Comparison of ENCODE assay signal across 21 mouse cellular contexts in genomic region chr2:165925144-165925543, GRCm38 (mm10). TPM values are rescaled to one million over a fixed set of nuclear protein-coding genes. Genes with fewer than 3 reads are reported as not detected.
A peak's percentile ranks its signal among the peaks of the same experiment; 100 is the strongest.
DNase-seq lines count a peak whose midpoint lies in the region; ATAC-seq lines count a peak whose summit lies in the region.
"Had no signal": no experiment of that assay in that cellular context is flagged by ENCODE, and none has a peak within 500 bp of the region (broad histone marks: within the 10 kb centered on the region; RNA-seq: fewer than 3 reads in every experiment).

No protein-coding gene starts in this region.

- peak overlapping the region; percentile 31 for H3K27ac ChIP-seq in lung, embryonic 16.5 days (ENCODE audit: low read length)
- H3K27ac ChIP-seq: heart, adult 2 months; hindbrain, embryonic 12.5 days had no signal

- no peak overlapping the region for H3K4me2 ChIP-seq in lung, embryonic 16.5 days (ENCODE audit: low read depth, low read length)
- H3K4me2 ChIP-seq: hindbrain, embryonic 12.5 days; liver, embryonic 11.5 days had no signal

- H3K4me1 ChIP-seq in lung, embryonic 16.5 days (replicated peaks; ENCODE audit: control insufficient read depth, insufficient read depth, low read length), result peaks cover 6% of the 10 kb centered on the region

- H3K9ac ChIP-seq in lung, embryonic 16.5 days (ENCODE audit: low read length), result no peak overlapping the region
- H3K9ac ChIP-seq: hindbrain, embryonic 12.5 days had no signal

- H3K9me3 ChIP-seq in lung, embryonic 16.5 days (ENCODE audit: control insufficient read depth, low read length), result peaks cover 3% of the 10 kb centered on the region; the same call in 1 of the 2 replicates
- H3K9me3 ChIP-seq: hindbrain, embryonic 12.5 days had no signal

- WGBS in lung, embryonic 16.5 days, result 28% methylated on average over 3 of the region's 3 CpGs

- ATAC-seq in lung, embryonic 16.5 days (ENCODE audit: low read depth), result no peak
- ATAC-seq: forebrain, embryonic 14.5 days; Patski had no signal

- no peaks in the 10 kb centered on the region for H3K27me3 ChIP-seq in lung, embryonic 16.5 days (ENCODE audit: control insufficient read depth, insufficient read depth, low read depth, low read length)
- H3K27me3 ChIP-seq: hindbrain, embryonic 12.5 days; Patski had no signal

- no peaks in the 10 kb centered on the region for H3K36me3 ChIP-seq in lung, embryonic 16.5 days (ENCODE audit: control insufficient read depth, insufficient read depth, low read length)
- H3K36me3 ChIP-seq: hindbrain, embryonic 12.5 days had no signal

- DNase-seq in adrenal gland, postnatal 36 days, result peak; percentile 24 to 26
- DNase-seq in adrenal gland, postnatal 4 days (ENCODE audit: low spot score in 2 of 2), result no peak
- DNase-seq in lung, adult 18-20 months, result no peak
- peak; percentile 95 for DNase-seq in MN1 (ENCODE audit: low spot score)
- peak; percentile 43 for DNase-seq in naive thymus-derived CD4-positive, alpha-beta T cell, adult 2 months (ENCODE audit: low read depth)
- no peak for DNase-seq in yolk sac, embryonic 10.5 days (ENCODE audit: low spot score)
- DNase-seq in cerebellum, postnatal 4 days (ENCODE audit: low spot score in 2 of 2), result no peak
- DNase-seq: B cell, adult 2 months; cerebellum, adult 11-12 months; cerebellum, postnatal 14 days; gastrocnemius, postnatal 25 days; heart, adult 2 months; kidney, adult 18-20 months; layer of hippocampus, adult 9-11 months; lung, adult 2 months; lung, postnatal 36 days had no signal

- H3K4me3 ChIP-seq in lung, embryonic 16.5 days (ENCODE audit: low read length), result no peak overlapping the region
- H3K4me3 ChIP-seq: heart, adult 2 months; hindbrain, embryonic 12.5 days had no signal

RNA-seq across cellular contexts. Expression of gene Zmynd8, which starts 26.3 kb away (rescaled TPM):
- total RNA-seq in adrenal gland, postnatal 36 days (2021), result 10 to 100 TPM; 47.9 to 53.4 TPM
- total RNA-seq in adrenal gland, postnatal 4 days (2021), result 10 to 100 TPM; 61.4 to 61.9 TPM
- 40.6 and 48.7 TPM in 2 replicates for polyA plus RNA-seq in lung, embryonic 16.5 days (2015; fragmentation: Nextera tagmentation; extraction: Ambion mirVana)

Comparison
In these comparisons a context has a peak if more than half of its experiments do, and no peak if none do; other contexts are left out.
1. DNase-seq: peak in adrenal gland, postnatal 36 days (2 of 2), MN1 (single experiment) and naive thymus-derived CD4-positive, alpha-beta T cell, adult 2 months (single experiment); none in adrenal gland, postnatal 4 days (0 of 2), lung, adult 18-20 months (0 of 2), yolk sac, embryonic 10.5 days (single experiment) and cerebellum, postnatal 4 days (0 of 2).